Mouse (Mus musculus) T-helper 1 cell (primary cell): Measurements from ENCODE around the gene Lef1.

Source experiments
- in situ Hi-C: fragments of 300-600 bp; cut with MboI, MseI; formaldehyde crosslinking; loops from one replicate; pipeline ENCODE4 v1.15.1; 2025; ENCODE audit warnings: high pct_unique_total_duplicates

Gene Lef1

DNA sequence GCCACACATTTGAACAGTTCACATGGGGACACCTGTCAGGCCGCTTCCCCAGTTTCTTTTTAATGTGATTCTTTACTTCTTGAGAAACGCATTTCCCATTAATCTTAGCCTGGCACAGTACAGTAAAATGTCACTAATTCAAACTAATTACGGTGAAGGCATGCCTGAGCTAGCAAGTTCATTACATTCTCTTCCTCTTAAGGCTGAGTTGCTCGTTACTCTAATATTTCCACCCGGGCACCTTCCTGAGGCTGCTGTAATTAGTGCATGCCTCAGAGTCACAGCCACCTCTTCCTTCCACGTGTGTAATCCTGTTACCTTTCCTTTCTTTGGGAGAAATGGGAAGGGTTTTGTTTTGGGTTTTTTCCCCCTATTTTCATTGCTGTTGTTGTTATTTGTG lies 71.9 kb downstream of the Lef1 start:
- in situ Hi-C loops, result no loop called here

DNA sequence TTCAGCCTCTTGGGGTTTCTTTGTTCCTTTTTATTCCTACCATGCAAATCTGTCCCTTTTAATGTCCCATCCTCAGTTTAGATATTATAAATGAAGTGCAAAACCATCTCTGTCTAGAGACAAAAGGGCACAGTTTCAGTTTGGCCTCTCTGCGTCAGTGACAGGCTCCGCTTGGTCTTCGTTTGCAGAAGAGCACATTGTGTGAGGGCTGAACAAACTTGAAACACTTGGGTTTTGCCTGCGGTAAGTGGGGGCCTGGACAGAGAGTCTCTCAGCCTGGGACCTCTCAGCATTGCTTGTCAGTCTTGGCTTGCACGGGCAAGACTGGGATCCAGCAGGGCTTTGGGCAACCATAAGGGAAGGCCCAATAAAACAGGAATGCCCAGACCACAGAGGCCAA lies 75.9 kb downstream of the Lef1 start:
- in situ Hi-C loops, result no loop called here

DNA sequence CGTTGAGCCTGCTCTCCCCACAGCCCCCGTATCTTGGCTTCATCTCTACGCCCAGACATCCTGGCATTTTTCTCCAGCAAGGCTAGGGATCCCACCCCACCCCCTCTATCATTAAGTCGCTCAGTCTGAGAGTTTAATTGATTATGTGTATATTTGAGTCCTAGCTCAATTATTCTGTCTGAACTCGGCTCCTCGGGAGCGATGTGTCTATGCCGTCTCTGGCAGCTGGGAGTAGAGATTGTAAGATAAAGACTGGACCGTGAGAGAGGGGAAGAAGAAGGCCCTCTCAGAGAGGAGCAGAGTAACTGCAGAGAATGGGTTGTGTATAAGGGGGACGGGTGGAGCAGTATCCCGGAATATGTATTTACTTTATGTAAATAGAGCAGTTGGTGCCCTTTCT lies 80.0 kb downstream of the Lef1 start:
- in situ Hi-C loops, result no loop called here

DNA sequence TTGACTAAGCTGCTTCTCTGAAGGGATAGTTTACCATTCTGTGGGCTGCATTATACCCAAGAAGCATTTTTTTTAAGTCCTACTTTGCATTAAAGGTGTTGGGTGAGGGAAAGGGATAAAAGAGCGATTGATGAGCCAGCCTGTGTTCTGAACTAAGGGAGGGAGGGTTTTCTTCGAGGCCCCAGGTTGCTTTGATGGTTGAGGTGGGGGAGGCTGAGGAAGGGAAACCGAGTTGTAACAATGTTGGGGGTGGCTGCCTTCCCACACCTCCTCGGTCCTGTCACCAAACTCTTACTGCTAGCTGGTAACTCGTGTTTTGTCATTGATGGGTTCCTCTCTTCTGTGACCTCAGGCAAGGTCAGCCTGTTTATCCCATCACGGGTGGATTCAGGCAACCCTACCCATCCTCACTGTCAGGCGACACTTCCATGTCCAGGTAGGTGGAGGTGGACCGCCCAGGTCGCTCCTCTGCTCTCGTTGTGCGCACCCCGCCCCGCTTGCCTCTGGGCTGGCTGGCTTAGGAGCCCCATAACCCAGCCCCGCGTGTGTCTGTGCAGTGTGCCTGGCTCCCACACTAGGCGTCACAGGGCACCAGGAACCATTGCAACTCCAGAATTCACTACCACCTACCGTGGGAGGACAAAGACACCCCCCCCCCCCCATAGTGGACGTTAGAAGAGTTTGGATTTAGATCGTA lies 80.5 kb downstream of the Lef1 start:
- in situ Hi-C loops, result no loop called here

DNA sequence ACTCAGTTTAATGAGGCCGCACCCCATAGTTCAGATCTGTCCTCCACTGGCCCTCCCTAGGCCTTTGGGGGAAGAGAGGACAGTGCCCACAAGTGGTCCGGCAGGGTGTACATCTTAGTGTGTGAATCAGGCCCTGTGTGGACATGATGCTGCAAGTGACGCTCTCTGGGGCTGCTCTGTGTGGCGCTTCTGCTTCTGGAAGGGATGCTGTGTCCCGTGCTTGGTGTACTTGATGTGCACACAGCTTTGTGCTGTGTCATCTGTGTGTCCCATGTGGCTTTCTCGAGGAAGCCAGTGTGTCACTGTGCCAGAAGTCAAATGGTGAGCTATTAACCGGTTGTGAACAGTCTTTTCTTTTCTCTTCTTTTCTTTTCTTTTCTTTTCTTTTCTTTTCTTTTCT lies 81.2 kb downstream of the Lef1 start:
- in situ Hi-C loops, result no loop called here

DNA sequence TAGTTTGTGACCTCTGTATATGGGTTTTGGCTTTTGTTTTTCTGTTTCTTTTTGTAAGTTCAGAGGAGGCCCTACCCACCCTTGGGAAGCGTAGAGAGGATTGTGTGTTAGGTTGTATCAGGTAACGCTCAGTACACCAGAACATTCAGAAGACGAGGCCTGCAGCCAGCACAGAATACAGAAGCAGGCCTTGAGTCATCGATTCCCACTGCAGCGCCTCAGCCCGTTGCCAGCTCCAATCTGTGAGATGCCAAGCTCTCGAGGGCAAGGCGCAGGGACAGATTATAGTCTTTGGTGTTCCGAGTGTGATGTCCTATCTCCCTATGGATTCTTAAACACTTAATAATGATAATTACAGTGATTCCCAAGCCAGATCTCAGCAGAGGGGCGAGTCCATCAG lies 85.8 kb downstream of the Lef1 start:
- in situ Hi-C loops, result no loop called here

DNA sequence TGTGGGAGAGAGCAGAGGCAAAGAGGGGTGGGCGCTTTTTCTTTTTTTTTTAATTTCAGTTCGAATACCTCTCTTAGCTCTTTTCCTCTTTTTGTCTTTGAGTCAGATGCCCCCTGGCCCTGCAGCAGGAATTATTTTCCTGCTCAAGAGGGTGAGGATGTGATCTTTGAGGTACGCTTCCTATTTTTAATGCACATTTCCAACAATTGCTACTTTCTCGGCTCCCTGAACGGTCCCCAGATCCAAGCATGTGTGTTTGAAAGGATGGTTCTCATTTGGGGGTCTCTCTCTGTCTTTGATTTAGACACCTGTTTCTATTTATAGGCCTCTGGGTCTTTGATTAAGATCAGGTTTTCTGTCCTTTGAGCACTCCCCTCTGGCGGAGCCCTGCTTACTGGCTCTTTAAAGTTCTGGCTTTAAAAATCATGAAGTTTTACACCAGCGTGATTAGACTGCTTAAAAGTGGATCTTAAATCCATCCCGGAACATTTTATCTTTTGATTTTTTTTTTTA lies 86.3 kb downstream of the Lef1 start:
- in situ Hi-C loops, result no loop called here

DNA sequence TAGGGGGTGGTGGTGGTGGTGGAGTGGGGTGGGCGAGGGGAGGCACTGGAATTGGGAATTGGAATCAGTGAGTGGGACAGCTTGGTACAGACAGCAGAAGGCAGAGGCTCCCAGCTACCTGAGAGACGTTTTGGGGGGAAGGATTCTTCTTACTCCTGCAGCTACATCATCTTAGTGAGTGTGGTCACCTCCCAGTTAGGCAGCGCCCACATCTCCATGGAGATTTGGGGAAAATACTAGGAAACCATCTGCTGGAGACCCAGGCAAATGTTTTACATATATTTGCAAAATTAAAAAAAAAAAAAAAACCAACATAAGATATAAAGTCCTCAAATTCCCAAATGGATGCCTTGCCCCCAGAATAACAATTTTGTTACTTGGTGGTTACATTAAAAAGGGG lies 88.7 kb downstream of the Lef1 start:
- in situ Hi-C loops, result no loop called here

DNA sequence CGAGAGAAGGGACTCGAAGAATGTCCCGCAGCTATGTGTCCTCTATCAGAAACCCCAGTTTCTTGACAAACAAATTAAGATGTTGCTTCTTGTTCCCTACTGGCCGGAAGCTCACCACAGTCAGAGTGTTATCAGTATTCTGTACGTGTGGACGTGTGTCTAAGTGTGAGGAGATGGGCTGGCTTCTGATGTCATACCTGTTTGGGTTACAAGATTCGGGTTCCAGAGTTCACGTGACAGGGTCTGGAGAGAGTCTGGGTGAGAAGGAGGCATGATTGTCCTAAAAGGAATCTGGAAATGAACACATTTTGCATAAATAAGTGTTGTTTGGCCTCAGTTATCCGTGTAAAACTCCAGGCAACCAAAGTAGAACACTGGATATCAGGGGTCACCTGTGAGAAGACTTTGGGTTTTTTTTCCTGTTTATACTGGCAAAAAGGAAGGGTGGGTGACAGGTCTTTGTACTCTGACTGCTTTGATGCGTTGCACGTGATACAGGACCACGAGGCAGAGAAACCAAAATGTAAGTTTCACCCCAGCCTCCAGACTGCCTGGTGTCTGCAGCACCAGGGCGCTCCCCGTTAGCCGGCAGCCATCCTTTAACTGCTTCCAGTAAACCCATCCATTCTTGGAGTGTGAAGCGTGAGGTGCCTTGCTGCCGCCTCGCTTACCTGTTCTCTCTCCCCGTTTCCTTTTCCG lies 89.5 kb downstream of the Lef1 start:
- in situ Hi-C loops, result no loop called here

DNA sequence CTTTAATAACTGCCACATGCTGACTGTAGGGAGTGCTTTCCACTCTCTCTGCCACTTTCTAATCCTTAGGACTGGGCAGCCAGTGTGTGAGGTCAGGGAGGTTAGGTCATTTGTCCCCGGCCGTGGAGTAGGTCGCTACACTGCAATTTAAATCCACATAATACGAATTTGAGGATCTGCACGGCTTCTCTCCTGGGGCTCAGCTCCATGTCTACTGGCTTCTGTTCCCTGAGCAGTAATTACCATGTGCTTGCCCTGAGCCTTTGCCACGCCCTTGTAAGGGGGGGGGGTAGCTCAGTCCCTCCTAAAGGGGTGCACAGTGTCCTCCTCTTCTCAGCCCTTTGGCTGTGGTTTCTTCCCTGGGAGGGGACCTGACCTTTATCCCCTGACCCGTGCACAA lies 92.0 kb downstream of the Lef1 start:
- in situ Hi-C loops, result no loop called here

DNA sequence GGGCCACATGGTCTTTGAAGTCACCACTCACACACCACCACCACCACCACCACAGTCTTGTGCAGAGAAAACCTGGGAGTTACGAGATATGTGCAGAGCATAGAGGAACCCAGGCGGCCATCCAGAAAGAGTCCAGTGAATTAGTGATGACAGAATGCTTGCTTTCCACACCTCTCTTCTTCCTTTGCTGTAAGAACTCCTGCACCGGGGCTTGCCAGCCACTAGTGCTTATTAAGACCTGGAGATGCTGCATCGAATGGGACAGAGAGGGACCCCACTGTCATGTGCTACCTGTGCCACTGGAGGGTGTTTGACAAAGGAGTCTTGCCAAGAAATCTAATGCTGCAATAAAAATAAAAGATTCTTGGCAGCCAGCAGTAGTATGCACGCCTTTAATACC lies 97.6 kb downstream of the Lef1 start:
- in situ Hi-C loops, result loop anchor here (5.0 kb wide), 1 partner anchor 51 kb away; no protein-coding TSS in a partner anchor

DNA sequence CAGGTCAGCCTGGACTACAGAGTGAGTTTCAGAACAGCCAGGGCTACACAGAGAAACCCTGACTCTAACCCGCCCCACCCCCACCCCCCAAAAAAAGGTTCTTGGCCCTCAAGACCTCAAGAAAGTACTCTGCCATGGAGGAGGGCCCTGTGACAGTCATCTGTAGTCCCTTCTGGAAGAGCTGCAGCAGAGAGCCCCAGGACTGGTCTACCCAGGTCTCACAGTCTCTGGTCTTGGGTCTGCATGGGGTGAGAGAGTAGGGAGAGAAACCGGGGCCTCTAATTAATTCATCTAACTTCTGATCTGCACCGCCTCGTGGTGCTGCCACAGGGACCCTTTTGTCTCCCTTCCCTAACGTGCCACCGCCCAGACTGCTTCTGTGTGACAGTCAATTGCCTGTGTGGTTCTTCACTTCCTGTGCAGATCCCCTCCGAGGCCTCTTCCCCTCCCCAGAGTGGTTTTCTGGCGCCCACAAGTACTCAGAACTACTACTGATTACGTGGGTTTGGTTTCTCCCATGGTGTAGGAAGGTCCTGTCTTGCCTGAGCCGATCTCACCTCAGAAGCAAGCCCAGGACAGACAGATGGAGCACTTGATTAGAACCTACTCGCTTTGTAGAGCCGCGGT lies 98.1 kb downstream of the Lef1 start:
- in situ Hi-C loops, result loop anchor here (5.0 kb wide), 1 partner anchor 51 kb away; no protein-coding TSS in a partner anchor

DNA sequence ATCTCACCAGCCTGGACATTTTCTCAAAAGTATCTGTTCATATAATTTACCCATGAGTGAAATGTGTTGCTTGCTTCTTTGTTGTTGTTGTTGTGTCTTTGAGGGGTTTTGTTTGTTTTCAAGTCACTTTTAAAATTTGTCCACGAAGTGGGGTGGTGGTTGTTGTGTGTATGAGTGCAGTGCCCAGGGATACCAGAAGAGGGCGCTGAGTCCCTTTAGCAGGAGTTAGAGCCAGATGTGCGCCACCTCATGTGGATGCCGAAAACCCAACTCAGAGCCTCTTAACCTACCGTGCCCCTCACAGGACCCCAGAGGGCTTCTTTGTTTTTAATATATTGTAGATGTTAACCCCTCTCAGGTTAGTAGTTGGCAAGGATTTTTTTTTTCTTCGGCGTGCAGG lies 101.9 kb downstream of the Lef1 start:
- in situ Hi-C loops, result no loop called here

DNA sequence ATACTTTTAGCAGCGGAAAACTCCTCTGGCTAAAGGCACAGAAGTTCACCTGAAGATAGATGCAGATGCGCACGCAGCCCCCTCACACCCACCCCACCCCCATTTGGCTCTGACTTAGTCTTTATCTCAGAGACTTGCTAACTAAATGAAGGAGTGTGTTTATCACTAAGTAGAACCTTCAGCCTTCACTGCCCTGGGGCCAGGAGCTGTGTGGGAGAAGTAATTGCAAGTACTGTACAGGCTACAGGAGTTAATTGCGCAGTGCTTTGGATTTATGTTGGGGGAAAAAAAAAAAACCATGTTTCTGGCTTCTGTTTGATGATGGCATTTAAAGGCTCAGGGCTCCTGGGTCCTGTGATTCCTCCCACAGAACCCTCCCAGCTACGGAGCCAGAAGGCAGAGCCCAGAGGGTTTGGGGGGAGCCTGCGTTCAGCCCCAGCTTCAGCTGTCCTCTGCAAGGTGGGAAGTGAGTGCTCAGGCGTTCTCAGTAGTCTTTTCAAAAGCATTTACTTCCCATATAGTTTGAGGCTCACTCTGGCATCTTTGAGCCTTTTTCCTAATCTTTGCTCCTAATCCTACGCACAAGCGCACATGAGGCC lies 103.9 kb downstream of the Lef1 start:
- in situ Hi-C loops, result no loop called here

DNA sequence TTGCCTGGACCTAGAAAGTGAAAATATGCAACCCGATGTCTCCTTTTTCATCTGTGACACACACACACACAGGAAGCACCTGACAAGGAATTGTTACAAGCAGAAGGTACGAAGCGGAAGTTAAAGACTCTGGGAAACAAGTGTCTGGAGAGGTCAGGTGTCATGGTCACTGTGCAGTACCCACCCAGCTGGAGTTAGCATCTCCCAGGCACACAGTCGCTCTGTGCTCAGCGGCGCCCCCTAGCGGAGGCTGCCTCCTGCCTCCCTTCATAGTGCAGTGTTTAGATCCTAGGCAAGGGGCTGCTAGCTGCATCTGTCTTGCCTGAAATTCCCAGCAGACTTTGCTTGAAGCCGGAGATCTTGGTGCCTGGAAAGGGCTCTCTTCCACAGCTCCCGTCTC lies 104.6 kb downstream of the Lef1 start:
- in situ Hi-C loops, result no loop called here

DNA sequence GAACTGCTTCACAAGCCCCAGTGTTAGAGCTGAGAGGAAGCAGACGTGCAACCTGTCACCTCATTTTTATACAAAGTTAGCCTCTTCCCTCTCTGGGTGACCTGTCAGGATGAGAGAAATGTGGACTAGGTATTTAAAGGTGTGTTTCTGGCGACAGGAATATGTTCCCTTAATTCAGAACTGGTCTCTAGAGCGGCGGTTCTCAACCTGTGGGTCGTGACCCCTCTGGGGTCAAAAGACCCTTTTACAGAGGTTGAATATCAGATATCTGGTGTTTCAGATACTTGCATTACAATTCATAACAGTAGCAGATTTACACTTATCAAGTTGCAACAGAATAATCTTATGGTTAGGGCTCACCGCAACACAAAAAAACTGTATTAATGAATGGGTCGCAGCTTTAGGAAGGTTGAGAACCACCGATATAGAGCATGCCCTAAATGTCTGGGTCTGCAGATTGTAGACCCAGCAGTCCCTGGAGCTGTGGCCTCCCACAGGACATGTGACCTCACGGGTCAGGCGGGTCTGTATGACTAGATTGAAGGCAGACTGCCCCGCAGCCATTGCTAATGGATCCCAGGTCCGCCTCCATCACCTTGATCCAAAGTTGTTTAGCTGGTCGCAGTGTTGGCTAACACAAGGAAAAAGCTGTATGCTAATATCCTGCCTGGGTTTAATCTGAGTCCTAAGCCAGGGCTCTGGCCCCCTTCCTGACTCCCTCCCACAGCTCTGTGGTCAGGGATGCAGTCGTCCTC lies 108.5 kb downstream of the Lef1 start:
- in situ Hi-C loops, result no loop called here

DNA sequence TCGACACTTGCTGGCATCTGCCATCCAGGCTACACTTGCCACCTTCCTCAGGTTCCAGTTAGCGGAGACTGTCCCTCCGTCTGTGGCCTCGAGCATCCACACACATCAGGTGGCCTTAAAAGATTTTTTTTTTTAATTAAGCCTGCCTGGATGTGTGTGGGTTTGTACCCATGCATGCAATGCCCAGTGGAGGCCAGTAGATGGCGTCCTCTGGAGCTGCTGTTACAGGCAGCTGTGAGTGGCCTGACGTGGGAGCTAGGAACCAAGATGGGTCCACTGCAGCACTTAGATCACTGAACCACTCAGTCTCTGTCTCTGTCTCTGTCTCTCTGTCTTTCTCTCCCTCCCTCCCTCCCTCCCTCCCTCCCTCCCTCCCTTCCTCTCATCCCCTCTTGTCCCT lies 117.8 kb downstream of the Lef1 start:
- in situ Hi-C loops, result loop anchor here (10.0 kb wide), 1 partner anchor 513 kb away; no protein-coding TSS in a partner anchor

DNA sequence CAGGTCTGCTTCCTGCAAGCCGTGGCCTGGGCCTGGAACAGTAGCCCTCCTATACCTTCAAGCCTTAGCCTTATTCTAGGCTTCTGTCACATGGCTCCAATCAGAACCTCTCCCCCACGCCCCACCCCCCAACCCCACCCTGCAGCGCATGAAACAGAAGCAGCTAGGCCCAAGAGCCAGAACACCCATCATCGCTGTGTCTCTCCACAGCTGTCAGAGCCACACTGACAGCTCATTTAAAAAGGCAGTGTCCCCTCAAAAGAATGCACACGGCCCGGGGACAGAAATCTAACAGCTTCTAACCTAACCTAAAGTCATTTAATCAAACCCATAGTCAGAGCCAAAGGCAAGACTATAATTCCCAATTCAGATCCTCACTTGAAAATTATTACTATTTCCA lies 126.8 kb downstream of the Lef1 start:
- in situ Hi-C loops, result loop anchor here (5.0 kb wide), 1 partner anchor 345 kb away; no protein-coding TSS in a partner anchor

DNA sequence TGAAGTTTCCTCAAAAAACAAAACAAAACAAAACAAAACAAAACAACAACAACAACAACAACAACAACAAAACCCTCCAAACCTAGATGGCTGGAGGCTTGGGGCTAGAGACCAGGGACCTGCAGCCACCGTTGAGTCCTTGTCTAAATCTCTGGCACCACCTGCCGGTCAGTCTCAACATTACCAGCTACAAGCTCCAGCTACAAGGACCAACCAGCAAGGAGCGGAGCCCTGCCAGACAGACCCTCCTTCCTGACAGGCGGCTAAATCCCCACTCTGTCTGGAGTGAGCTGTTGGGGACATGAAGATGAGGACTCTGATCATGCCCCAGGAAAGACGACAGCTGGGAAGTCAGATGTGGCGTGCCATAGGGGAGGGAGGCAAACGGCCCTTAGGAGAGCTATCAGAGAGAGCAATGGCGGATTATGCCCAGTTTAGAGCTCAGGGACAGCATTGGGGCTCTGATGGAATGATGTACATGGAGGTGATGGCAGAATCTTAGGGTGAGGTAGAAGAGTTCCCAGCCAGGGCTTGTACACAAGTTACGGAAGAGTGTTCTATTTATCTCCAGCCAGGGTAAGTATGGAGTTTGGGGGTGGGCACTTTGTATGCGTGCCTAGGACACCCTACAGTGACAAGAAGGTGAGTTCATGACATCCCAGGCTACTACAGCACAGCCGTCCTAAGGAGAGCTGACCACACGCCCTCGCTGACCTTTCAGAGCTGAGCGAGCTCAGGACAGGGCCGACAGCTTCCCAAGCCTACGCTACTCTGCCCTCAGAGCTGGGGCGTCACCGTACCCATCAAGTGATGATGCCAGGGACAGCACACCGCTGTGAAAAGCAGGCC lies 127.7 kb downstream of the Lef1 start:
- in situ Hi-C loops, result loop anchor here (5.0 kb wide), 1 partner anchor 346 kb away; no protein-coding TSS in a partner anchor

DNA sequence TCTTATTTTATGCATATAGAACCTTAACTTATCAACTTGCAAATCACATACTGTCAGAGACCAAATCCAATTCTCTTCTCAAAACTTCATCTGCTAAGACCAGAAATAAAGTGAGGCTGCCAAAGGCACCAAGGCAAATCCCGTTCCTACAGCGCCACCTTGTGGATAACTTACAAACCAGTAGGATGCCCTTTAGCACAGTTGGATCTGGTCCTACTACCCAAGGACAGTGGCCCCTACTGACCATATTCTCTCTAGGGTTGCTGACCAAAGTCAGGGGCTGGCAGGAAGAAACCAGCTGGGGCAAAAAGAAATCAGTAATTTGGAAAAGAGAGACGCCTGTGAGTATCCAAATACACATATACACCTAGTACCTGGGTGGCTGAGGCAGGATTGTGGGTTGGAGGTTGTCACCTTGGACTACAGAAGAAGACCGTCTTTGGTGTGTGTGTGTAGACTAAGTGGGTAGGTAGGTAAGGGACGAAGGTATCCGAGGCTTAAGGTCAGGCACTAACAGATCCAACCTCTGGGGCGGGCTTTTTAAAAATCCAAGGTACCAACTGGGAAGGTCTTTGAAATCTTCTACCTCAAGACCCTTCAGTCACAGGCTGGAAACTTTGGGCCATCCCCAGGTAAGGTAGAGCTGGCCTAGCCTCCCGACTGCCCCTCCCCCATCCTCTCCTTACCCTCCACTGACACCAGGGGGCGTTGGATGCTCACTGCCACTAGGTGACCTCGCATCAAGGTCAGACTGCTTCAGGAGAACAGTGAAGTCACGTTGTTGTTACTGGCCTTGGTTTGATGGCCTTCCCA lies 135.7 kb downstream of the Lef1 start:
- in situ Hi-C loops, result no loop called here
